14 mouse cellular contexts compared by ENCODE assay signal in genomic region chr17:46745506-46745905, GRCm38 (mm10).
DNase-seq lines count a peak whose midpoint lies in the region.
"Had no signal": no experiment of that assay in that cellular context is flagged by ENCODE, and none has a peak within 500 bp of the region (broad histone marks: within the 10 kb centered on the region; RNA-seq: fewer than 3 reads in every experiment).

No protein-coding gene starts in this region.

- DNase-seq in retina, adult 2 months (ENCODE audit: low read depth, low spot score): peak; percentile 62
- no peak for DNase-seq in retina, embryonic 14.5 days (ENCODE audit: low spot score)
- peak; percentile 51 for DNase-seq in A20 (ENCODE audit: low read depth, low spot score)
- peak; percentile 60 for DNase-seq in retina, postnatal 1 day
- DNase-seq in right cerebral cortex, postnatal 10 days (ENCODE audit: low spot score in 2 of 2): no peak
- DNase-seq: adrenal gland, adult 8-10 months; adrenal gland, postnatal 14 days; adrenal gland, postnatal 36 days; cerebellum, adult 11-12 months; cerebellum, adult 2 months; cerebellum, adult 9-10 months; cerebellum, postnatal 10 days; cerebellum, postnatal 25 days; forebrain, postnatal 0 days had no signal

Comparison
In these comparisons a context has a peak if more than half of its experiments do, and no peak if none do; other contexts are left out.
1. DNase-seq: peak in retina, adult 2 months (single experiment), A20 (single experiment) and retina, postnatal 1 day (single experiment); none in retina, embryonic 14.5 days (single experiment) and right cerebral cortex, postnatal 10 days (0 of 2).